Mouse (Mus musculus) adrenal gland, postnatal 4 days (tissue): Measurements from ENCODE around the gene Mtmr12. TPM values are rescaled to one million over a fixed set of nuclear protein-coding genes. Genes with fewer than 3 reads are reported as not detected.
"Not testable (repeated sequence)": the region's sequence is repeated elsewhere in the genome, so short reads cannot be mapped to it uniquely, and the experiment has no call there.

Experiments used
- DNase-seq, 2 experiments: peaks; one replicate each; pipeline ENCODE4 v3.0.0; 2021 to 2022; ENCODE audit warnings: low spot score in 2 of 2, mixed read lengths in 2 of 2
- total RNA-seq, 2 experiments: library from RNA; stranded (reverse); gene quantifications; 2 replicates each; pipeline ENCODE4 v1.2.3; 2021

Gene Mtmr12
- total RNA-seq, 2 experiments from 2014 or later, result 27.0 to 27.8 TPM

DNA sequence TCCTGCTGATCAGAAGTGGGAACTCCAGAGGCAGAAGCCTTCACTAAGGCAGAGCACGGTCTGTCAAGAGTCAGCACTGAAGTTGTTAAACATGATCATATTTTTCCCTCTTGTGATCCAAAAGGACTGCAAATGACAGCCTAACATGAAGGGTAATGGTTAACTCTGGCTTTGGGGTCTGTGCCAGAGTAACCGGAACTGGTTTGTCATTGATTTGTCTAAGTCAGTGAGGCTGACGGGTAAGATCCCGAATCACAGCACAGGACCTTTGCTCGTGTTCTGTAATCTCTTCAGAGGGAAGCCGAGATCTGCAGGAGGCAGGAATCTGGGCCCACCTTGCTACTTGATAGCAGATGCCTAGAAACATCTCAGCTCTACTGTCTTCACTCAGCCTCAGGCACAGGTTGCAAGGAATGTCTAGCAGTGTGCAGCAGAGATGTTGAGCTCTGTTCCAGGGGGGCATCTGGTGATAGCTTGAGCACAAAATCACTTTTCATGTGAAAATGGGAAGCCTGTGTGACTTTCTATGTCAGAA is 2.8 kb downstream of the Mtmr12 start:
- DNase-seq, result no peak

DNA sequence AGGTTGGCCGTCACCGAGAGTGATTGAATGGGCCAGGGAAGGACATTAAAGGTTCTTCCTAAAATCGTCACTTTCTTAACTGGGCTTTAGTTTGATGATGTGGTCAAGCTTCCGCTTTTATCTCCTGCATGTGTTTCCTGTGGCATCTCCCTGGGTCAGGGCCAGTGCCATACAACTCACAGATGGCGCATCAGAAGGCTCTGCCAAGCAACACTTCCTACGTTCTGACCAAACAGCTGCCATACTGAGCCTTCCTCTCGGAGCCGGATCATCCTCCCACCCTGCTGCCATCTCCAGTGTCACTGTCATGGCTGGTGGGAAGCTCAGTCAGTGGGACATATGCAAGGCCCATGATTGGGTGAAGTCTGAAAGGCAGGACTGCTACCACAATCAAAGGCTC is 6.7 kb downstream of the Mtmr12 start:
- no peak for DNase-seq

DNA sequence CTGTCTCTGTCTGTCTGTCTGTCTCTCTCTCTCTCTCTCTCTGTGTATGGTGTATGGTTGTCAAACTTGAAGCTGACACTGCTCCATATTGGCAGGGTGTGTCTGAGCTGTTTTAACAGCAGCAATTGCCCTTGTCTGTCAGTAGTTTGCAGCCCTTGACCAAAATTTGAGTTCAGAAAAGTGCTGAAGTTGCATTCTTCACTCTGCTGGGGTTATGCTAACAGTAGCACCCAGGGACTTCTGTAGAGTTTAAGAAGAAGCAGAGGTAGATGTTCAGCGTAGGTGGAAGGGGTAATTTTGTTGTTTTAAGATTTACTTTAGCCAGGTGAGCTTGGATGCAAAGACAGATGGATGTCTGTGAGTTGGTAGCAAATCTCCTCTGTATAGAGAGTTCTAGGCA is 7.4 kb downstream of the Mtmr12 start:
- no peak for DNase-seq

DNA sequence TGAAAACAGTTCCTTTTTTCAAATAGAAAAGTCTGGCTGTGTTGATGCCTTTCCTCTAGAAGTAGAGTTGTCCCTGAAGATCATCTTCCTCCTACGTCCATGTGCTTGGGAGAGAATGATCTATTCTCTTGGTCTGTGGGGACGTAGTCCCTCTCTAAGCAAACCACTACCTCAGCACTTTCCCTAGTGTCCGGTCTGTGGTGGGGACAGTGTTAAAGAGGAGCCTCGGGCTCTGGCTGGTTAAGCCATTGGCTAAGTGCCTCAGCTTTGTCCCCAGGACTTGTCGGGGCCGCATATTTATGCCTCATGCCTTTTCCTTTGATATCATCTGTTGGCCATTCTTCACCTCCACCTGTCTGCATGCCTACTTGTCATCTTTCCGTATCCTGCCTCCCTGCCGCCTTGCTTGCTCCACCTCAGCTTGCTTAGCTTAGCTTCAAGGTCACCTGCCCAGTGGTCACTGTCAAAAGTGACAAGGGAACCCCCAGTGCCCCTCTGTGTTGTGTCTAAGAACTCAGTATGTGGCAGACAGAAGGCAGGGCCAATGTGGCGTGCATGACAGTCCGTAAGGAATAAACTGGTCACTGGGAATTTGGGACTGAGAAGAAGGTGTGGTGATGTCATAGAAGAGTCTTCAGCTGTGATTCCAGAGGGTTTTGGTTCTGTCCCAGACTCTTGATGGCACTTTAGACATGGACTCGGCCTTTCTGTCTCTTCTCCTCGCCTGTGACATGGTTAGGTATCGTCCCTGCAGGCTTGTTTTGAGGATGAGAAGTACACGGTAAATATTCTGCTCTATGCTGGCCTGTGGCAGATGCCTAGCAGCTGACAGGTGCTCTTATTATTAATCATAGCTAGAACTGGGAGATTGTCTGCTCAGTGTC is 9.9 kb downstream of the Mtmr12 start:
- DNase-seq, result no peak

DNA sequence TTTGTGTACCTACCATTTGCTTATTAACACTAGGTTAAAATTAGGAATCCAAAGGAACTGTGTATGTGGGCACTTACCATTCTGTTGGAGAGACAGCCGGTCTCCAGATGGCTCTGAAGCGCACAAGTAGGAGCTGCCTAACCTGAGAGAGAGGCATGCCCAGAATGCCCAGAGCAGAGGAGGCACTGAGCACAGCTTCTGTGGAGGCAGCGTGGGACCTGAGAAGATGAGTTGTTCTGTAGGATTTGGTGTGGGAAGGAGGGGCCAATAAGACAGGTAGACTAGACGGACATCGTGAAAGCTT is 10.5 kb downstream of the Mtmr12 start:
- no peak for DNase-seq

DNA sequence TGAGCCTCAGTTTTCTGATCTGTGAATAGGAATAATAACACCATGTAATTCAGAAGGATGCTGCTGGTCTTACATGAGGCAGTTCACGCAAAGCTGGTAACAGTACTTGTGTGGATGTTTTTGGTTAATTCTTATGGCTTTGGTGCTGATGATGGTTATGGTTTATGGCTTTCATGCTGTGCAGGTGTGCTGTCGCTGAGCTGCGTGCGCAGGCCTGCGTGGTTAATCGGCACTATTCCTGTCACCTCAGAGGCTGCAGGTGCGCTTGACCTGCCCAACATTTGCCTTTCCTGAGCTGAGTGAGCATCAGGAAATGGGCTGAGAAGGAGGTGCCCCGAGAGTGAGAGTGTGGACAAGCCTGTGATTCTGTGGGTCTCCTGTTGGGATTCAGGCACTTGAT is 11.3 kb downstream of the Mtmr12 start:
- no peak for DNase-seq

DNA sequence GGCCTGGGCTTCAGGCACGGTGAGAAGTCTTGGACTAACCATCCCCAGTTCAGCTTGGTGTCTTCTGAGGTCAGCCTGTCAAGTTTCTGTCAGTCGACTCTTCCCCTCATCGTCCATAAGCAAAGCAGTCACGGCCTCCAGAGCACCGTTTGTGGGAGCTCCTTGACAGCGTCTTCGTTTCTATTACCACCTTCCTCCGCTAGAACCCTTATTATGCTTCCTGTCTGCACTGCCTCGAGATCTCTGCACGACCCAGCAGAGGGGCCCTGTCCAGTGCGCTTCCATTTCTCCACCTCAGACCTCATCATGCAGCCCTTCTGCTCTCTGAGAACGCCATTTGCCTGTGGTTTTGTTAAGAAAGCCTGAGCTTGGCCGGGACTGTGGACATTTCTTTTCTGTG is 12.0 kb downstream of the Mtmr12 start:
- no peak for DNase-seq

DNA sequence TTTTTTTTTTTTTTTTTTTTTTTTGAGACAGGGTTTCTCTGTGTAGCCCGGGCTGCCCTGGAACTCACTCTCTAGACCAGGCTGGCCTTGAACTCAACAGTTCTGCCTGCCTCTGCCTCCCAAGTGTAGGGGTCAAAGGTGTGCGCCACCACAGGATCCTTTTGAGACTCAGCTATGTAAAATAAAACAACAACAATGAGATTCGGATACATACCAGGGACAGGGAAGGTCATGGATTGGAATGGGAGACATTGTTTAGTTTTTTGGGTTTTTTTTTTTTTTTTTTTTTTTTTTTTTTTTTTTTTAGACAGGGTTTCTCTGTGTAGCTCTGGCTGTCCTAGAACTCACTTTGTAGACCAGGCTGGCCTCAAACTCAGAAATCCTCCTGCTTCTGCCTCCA is 12.5 kb downstream of the Mtmr12 start:
- not testable (repeated sequence) for DNase-seq

DNA sequence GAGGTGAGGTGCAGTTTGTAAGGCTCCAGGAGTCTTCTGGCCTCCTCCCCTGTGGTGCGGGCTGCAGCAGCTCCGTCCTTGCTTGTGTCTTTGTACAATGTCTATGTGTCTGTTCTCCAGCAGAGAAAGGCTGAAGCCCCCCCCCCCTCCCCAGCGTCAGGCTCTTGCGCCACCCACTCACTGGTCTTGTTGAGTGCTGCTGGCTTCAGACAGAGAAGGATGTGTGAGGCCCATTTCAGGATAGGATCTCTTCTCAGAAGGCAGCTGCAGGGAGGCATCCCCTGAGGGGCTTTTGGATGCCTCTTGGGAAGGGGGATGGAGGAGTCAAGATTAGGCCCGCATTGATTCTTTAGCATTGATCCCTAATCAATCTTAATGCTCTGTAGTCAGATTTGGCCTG is 13.0 kb downstream of the Mtmr12 start:
- no peak for DNase-seq

DNA sequence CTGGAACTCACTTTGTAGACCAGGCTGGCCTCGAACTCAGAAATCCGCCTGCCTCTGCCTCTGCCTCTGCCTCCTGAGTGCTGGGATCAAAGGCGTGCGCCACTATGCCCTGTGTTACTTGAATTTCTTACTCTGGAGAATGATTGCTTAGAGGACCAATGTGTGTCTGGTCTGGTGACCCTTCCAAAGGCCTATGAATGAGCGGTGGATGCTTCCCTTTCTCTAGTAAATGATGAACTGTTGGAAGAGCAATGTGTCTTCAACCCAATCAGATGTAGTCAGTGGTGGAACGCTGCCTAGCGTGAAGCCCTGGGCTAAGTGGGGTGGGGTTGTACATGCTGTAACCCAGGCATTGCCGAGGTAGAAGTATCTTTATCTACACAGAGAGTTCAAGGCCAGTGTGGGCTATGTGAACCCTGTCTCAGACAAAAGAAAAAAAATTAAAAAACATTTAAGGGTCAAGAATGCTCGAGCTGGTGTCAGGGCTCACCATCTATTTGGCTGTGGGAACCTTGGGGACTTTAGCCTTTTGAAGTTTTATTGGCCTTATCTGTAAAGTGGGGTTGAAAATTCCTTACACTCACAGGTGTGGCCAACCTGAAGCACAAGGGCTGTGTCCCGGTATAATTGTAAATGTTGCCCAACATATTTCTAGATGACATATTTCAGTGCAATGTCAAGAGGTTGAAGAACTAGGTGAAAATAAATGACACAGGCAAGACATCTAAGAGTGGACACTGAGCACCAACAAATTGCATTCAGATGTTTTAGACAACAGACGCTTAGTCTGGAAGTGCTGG is 14.0 kb downstream of the Mtmr12 start:
- DNase-seq, result no peak

DNA sequence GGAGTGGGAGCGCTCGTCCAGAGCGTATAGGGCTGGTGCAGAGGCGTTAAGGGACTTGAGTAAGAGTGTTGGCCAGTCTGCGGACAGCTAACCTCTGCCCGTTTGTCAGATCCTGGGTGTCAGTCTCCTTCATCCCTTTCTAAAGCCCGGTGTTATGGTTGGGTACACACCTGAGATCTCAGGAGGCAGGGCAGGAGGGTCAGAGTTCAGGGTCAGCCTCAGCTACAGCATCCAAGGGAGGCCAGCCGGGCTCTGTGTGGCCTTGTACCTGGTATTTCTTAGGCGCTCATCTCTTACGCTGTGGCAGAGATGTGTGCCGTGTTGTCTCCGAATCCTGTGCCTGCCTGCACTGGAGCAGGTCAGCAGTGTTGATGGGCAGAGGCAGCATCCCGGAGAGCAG is 16.3 kb downstream of the Mtmr12 start:
- DNase-seq, result no peak

DNA sequence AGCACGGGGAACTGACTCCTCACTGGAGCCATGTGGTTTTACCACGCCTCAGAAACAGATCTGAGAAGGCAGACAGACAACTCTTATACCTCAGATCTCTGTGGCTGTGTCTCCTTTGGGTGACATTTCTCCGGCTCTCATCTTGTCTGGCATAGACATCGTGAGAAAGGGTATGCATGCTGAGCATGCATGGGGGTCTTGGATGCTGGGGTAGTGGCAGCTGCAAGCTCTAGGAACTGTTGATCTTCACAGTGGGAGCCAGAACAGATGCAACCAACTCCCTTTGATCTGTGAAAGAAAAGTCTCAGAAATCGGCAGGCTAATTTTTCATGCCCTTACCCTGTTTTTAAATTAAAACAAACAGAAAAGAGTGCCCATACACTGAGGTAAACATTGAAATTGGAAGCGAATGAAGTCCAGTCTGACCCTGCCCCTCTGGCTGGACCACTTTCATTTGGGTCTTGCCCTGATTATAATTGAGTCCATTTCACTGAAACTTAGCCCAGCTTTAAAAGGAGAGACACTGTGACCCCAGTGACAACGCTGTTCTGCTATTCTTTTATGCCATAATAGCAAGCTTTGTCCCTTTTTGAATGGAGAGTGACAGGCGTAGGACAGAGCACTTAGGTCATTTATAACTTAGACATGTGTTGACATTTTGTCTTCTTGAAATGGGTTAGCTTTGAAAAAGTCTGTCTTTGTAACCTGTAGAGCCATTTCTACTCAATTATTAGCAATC is 17.9 kb downstream of the Mtmr12 start:
- DNase-seq, result no peak

DNA sequence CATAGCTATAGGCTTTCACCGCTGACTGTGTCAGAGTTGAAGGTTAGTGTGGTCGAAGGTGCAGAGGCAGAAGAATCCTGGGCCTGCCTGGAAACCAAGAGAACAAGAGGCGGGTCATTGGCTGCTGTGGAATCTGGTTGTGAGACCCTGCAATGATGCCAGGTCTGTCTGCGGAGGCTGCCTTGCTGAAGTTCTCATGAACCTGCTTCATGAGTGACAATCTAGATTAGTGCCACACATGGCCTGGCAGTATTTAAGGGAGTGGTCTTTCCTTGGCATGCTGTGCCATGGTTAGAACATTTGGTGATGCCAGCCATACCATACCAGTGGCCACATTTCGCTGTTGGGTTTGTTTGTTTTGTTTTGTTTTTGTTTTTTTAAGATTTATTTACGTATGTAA is 18.6 kb downstream of the Mtmr12 start:
- no peak for DNase-seq

DNA sequence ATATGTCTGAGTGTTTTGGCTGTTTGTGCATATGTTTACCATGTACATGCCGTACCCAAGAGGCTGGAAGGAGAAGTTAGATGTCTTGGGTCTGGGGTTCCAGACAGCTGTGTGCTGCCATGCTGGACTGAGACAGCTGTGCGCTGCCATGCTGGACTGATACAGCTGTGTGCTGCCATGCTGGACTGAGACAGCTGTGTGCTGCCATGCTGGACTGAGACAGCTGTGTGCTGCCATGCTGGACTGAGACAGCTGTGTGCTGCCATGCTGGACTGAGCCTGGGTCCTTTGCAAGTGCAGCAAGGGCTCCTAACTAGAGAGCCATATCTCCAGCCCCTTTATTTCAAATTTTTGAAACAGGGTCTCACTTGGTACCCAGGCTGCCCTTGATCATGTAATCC is 19.4 kb downstream of the Mtmr12 start:
- no peak for DNase-seq

DNA sequence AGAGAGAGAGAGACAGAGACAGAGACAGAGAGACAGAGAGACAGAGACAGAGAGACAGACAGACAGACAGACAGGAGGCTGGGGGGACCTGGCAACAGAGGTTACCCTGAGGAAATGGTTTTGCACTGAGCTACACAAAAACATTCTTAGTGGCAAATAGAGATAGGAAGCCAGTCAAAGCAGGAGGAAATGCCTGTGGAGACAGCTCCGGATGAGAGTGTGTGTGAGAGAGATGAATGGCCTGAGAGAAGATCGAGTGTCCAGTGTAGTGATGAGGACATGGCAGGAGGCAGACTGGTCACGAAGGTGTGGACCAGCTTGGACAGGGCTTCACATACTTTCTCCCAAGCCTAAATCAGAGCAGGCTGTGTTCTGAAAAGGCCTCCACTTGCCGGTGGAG is 20.2 kb downstream of the Mtmr12 start:
- DNase-seq, result no peak

DNA sequence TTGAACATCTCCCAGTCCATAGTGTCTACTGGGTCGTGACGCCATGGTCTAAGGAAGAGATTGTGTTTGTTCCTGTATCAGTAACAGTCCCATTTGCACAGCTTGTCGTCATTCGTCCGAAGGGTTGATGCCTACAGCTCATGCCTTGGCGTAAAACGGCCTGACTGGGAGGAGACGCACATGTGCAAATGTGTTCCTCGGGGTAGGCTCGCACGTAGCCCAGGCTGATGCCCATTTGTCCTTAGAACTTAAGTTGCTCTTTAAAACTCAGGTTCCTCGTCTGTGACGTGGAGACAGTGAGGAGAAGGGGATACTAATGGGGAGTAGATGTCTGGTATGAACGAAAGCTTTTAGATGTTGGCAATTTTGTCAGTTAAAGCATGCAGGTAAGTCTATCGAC is 22.1 kb downstream of the Mtmr12 start:
- no peak for DNase-seq

DNA sequence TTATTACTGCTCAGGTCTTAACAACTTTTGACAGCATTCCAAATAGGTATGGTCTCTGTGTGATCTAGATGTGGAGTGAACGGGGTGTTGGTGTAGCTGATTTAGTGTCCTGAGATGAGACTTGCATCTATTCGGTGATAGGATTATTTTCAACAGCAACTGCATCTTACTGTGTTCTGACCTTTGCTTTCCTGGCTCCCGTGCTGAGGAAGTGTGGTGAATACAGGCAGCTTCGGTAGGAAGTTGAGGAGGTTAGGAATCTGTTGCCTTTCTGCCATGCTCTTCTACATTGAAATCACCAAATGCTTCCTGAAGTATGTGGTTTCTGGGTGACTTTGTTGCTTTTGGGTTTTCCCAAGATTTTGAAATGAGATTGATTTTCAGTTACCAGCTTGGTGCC is 22.5 kb downstream of the Mtmr12 start:
- no peak for DNase-seq

DNA sequence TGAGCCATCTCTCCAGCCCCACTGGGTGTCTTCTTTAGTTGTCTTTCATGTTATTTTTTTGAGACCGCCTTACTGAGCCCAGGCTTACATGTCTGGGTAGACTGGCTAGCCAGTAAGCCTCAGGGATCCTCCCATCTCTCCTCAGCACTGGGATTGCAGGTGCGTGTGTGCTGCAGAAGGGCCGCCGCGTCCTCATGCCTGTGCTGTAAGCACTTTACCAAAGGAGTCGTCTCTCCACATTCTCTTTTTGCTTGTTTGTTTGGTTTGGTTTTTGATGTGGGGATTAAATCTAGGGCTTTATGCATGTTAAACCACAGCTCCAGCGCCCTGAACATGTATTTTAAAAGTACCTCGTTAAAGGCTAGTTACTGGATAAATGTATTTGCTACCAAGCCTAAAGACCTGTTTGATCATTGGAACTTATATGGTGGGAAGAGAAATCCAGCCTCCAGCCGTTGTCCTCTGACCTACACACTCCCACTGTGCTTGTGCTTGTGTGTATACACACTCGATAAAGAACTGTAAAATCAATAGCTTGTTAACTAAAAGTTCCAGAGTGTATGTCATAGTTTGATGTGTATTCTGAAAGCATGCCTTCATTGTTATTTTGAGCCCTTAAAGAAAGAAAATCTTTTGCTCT is 24.9 kb downstream of the Mtmr12 start:
- DNase-seq, result no peak

DNA sequence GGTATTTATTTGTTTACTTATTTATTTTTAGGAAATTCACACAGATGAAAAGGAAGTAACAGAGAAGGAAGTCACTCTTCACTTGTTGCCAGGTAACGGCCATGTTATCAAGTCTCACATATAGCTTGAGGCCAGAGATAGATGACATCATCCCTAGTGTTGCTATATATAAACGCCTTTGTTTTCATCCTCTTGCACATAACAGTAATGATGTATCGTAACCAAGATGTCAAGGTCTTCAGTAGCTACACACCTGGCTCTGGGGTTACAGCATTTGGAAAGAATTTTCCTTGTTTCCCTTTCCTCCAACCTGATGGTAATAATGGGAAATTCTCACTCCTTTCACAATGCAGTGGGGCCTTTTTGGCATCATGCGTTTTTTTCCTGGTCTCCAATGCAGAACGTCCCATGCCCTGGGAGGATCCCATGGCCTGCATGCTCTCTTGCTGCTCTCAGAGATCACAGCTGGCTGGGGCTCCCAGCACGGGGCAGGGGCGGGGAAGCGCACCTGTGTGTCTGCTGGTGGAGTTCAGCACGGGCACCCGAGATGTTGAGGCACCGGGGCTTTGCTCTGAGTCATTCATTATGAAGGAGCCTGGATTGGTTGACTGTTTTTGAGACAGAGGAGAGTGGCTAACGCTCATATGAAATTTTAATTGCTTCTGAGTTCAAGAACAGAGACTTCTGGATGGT is 25.6 kb downstream of the Mtmr12 start:
- no peak for DNase-seq

DNA sequence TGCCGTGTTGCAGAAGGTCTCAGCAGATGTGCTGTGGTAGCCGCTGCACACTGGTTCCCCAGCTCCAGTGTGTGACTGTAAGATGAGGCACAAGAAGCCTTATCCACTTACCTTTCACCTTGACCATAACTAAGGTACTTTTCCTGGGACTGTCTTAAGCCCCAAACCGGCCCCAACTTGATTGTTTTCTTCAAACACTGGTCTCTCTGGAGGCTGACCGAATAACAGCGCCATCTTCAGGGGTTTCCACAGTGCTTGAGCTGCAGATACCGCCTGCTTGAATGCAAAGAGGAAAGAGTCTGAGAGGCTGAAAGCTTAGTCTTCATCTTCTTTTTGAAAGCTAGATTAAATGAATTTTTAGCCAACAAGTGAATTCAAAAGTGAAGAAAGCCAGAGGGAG is 26.6 kb downstream of the Mtmr12 start:
- no peak for DNase-seq

DNA sequence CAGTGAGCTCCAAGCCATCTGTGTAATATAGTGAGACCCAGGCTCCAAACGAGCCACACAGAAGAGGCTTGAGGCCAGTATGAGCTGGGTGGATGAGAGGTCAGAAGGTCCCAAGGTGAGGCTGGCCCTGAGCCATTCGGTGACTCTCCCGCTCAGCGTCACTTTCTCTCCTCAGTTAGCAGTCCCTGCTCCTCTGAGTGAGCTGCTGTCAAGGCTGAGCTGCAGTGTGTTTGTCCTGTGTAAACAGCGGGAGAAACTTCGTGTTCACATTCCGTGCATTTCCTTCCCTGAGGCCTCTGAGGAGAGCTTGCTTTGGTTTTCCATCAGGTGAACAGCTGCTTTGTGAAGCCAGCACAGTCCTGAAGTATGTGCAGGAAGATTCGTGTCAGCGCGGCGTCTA is 27.6 kb downstream of the Mtmr12 start:
- no peak for DNase-seq
